In genomic region chr2:71026787-71027186, GRCm38 (mm10) we compare ENCODE assay signal across 8 mouse cellular contexts. TPM values are rescaled to one million over a fixed set of nuclear protein-coding genes. Genes with fewer than 3 reads are reported as not detected.
DNase-seq lines count a peak whose midpoint lies in the region; ATAC-seq and TF ChIP-seq lines count a peak whose summit lies in the region.

No protein-coding gene starts in this region.

- H3K9ac ChIP-seq in heart, embryonic 15.5 days, result no peak overlapping the region
- no peak overlapping the region for H3K9ac ChIP-seq in limb, embryonic 12.5 days (replicated peaks)

- no peak overlapping the region for H3K4me2 ChIP-seq in heart, embryonic 15.5 days
- no peak overlapping the region for H3K4me2 ChIP-seq in limb, embryonic 12.5 days

- WGBS in heart, embryonic 15.5 days, result 43% methylated on average over 5 of the region's 5 CpGs
- WGBS in limb, embryonic 12.5 days, result 38% methylated on average over 5 of the region's 5 CpGs

- H3K9me3 ChIP-seq in heart, embryonic 15.5 days (replicated peaks), result no peaks in the 10 kb centered on the region
- no peaks in the 10 kb centered on the region for H3K9me3 ChIP-seq in limb, embryonic 12.5 days

- DNase-seq in ES-CJ7 (ENCODE audit: low read depth, low spot score), result peak; percentile 83
- no peak for DNase-seq in Patski (ENCODE audit: low read depth, low spot score)
- DNase-seq in retina, postnatal 1 day, result peak; percentile 65
- no peak for DNase-seq in thymus, postnatal 14 days
- DNase-seq in right cerebral cortex, adult 18-20 months, result no peak
- DNase-seq in layer of hippocampus, adult 18-20 months (ENCODE audit: low spot score in 2 of 2), result no peak

- no peak for ATAC-seq in Patski
- peak; percentile 82 for ATAC-seq in heart, embryonic 15.5 days (replicated peaks; ENCODE audit: insufficient number of reproducible peaks, insufficient read depth, low FRiP score, low read depth)
- peak; percentile 63; the same call in 1 of the 2 replicates for ATAC-seq in limb, embryonic 12.5 days (ENCODE audit: insufficient number of reproducible peaks, insufficient read depth, low FRiP score, low TSS enrichment, low read depth)

- no peak overlapping the region for H3K4me3 ChIP-seq in heart, embryonic 15.5 days
- H3K4me3 ChIP-seq in limb, embryonic 12.5 days (replicated peaks), result no peak overlapping the region

- H3K27ac ChIP-seq in heart, embryonic 15.5 days, result 0 out of 2 replicates have a peak overlapping the region, but pooled peaks have one; percentile 25
- no peak overlapping the region for H3K27ac ChIP-seq in limb, embryonic 12.5 days

- H3K4me1 ChIP-seq in heart, embryonic 15.5 days (replicated peaks), result peaks cover 17% of the 10 kb centered on the region
- peaks cover 27% of the 10 kb centered on the region for H3K4me1 ChIP-seq in limb, embryonic 12.5 days (replicated peaks)

- CTCF ChIA-PET in Patski (lab: Charles Lee), result interaction anchor here (1.5 kb wide), 2 partner anchors 9 to 15 kb away, joined by 3 to 4 read pairs; no protein-coding TSS in a partner anchor

- no peaks in the 10 kb centered on the region for H3K36me3 ChIP-seq in heart, embryonic 15.5 days
- no peaks in the 10 kb centered on the region for H3K36me3 ChIP-seq in limb, embryonic 12.5 days

- POLR2A ChIA-PET in Patski (lab: Charles Lee), result no interaction called here

- in situ Hi-C loops in Patski (cut with MboI; ENCODE audit: low pct_unique_long_range_greater_than_20kb), result loop anchor here (25.0 kb wide), 1 partner anchor 239 kb away; no protein-coding TSS in a partner anchor

- TF ChIP-seq CTCF in Patski (IDR thresholded peaks at IDR 0.05), result peak; percentile 41

- no peaks in the 10 kb centered on the region for H3K27me3 ChIP-seq in Patski
- H3K27me3 ChIP-seq in heart, embryonic 15.5 days, result no peaks in the 10 kb centered on the region
- no peaks in the 10 kb centered on the region for H3K27me3 ChIP-seq in limb, embryonic 12.5 days

RNA-seq across cellular contexts. Expression of gene Dcaf17, which starts 28.3 kb away (rescaled TPM):
- 11.1 TPM for polyA plus RNA-seq in Patski (2021)
- polyA plus RNA-seq in heart, embryonic 15.5 days (2015; fragmentation: Nextera tagmentation; extraction: Ambion mirVana), result 18.5 and 20.0 TPM in 2 replicates
- polyA plus RNA-seq in limb, embryonic 12.5 days (2016; fragmentation: Nextera tagmentation; extraction: Ambion mirVana), result 26.2 and 27.6 TPM in 2 replicates
- total RNA-seq in layer of hippocampus, adult 18-20 months (2021), result 10 to 100 TPM; 10.8 to 12.7 TPM

RNA-seq across cellular contexts. Expression of gene Mettl8, which starts 28.6 kb away (rescaled TPM):
- polyA plus RNA-seq in Patski (2021), result 12.6 TPM
- polyA plus RNA-seq in heart, embryonic 15.5 days (2015; fragmentation: Nextera tagmentation; extraction: Ambion mirVana), result 9.2 and 13.2 TPM in 2 replicates
- polyA plus RNA-seq in limb, embryonic 12.5 days (2016; fragmentation: Nextera tagmentation; extraction: Ambion mirVana), result 18.1 and 18.7 TPM in 2 replicates
- total RNA-seq in layer of hippocampus, adult 18-20 months (2021), result 10 to 100 TPM; 11.0 to 14.1 TPM

Comparison
In these comparisons a context has a peak if more than half of its experiments do, and no peak if none do; other contexts are left out.
1. DNase-seq: peak in ES-CJ7 (single experiment) and retina, postnatal 1 day (single experiment); none in Patski (single experiment), thymus, postnatal 14 days (single experiment), right cerebral cortex, adult 18-20 months (single experiment) and layer of hippocampus, adult 18-20 months (0 of 2).